Mouse (Mus musculus): ENCODE data around the gene Cers1. TPM values are rescaled to one million over a fixed set of nuclear protein-coding genes. Genes with fewer than 3 reads are reported as not detected.

Gene Cers1
- total RNA-seq, 1 experiment, result 1.9 TPM

DNA sequence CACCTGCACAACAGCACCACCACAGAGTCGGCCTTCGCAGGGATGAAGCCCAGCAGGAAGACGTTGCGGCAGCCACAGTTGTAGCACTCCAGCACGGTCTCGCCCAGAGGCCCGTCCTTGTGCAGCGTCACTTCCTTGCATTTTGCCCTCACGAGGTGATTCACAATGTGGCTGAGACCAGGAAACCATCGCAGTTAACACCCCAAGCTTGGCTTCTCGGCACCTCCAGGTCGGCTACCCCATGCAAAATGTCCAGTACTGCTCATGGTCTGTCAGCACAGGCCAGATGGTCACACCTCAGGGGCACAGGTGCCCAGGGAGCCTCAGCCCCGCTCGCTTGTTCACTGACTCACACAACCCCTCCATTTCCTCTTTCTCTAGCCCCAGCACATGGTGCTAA is 26.4 kb downstream of the Cers1 start:
- TF ChIP-seq ZC3H11A (IDR thresholded peaks at IDR 0.05; ENCODE audit: borderline replicate concordance, low read depth, low read length) (no peak), ZNF384 (IDR thresholded peaks at IDR 0.05; ENCODE audit: low read depth, low read length) (no peak), HCFC1 (IDR thresholded peaks at IDR 0.05; ENCODE audit: borderline replicate concordance, insufficient read depth, low read length) (no peak), CHD2 (IDR thresholded peaks at IDR 0.05; ENCODE audit: low read depth, low read length) (no peak), MAFK (IDR thresholded peaks at IDR 0.05; ENCODE audit: insufficient read depth, low read depth, low read length) (no peak)
- peaks cover 0 to 5% of the 10 kb centered on the region in 2 experiments; a peak in 1 of 4 replicates for H3K4me1 ChIP-seq (ENCODE audit: control insufficient read depth in 2 of 2, insufficient read depth in 2 of 2, low read length in 2 of 2, poor library complexity in 1 of 2)
- H3K36me3 ChIP-seq (ENCODE audit: control insufficient read depth, insufficient read depth, low read length, poor library complexity, severe bottlenecking), result peaks cover 78% of the 10 kb centered on the region
- no peak overlapping the region; the same call in 1 of the 2 replicates for H3K27ac ChIP-seq (ENCODE audit: insufficient read depth, low read depth, low read length, poor library complexity, severe bottlenecking)
- no peak for DNase-seq (ENCODE audit: low read depth, low spot score)
- no peak overlapping the region for H3K4me3 ChIP-seq (ENCODE audit: insufficient read depth in 1 of 2, low read depth in 1 of 2, low read length in 2 of 2, poor library complexity in 1 of 2, severe bottlenecking in 1 of 2)
- no peak overlapping the region for H3K9ac ChIP-seq (ENCODE audit: insufficient read depth, low read depth, low read length, poor library complexity, severe bottlenecking)
- no peaks in the 10 kb centered on the region for H3K9me3 ChIP-seq (ENCODE audit: control insufficient read depth, insufficient read depth, low read depth, low read length)
- in situ Hi-C loops (cut with MboI; ENCODE audit: low sequenced_read_pairs in 2 of 2, unreplicated experiment in 2 of 2), result no loop called here

DNA sequence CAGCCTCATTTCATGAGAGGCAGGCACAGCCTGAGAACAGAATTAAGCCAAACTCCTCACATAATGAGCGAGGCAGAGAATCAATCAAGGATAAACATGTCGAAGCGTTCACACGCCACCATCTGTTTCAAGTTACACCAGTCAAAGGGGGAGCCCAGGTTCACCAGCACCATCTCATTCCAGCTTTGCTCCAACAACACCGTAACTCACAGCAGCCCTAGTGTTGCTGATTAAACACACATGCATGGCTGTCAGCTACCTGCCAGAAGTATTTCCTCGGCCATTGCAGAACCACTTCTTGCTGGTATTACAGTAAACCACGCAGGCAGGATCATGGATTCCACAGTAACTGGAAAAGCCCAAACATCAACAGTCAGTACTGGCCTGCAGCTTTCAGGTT is 27.5 kb downstream of the Cers1 start:
- TF ChIP-seq ZC3H11A (IDR thresholded peaks at IDR 0.05; ENCODE audit: borderline replicate concordance, low read depth, low read length), result no peak
- no peak for TF ChIP-seq ZNF384 (IDR thresholded peaks at IDR 0.05; ENCODE audit: low read depth, low read length)
- TF ChIP-seq CHD2 (IDR thresholded peaks at IDR 0.05; ENCODE audit: low read depth, low read length), result no peak
- TF ChIP-seq HCFC1 (IDR thresholded peaks at IDR 0.05; ENCODE audit: borderline replicate concordance, insufficient read depth, low read length), result no peak
- TF ChIP-seq MAFK (IDR thresholded peaks at IDR 0.05; ENCODE audit: insufficient read depth, low read depth, low read length), result no peak
- no peak for DNase-seq (ENCODE audit: low read depth, low spot score)
- in situ Hi-C loops (cut with MboI; ENCODE audit: low sequenced_read_pairs in 2 of 2, unreplicated experiment in 2 of 2), result no loop called here
- Histone ChIP-seq H3K4me1 (ENCODE audit: control insufficient read depth in 2 of 2, insufficient read depth in 2 of 2, low read length in 2 of 2, poor library complexity in 1 of 2) (peaks cover 0 to 9% of the 10 kb centered on the region in 2 experiments; a peak in 1 of 4 replicates), H3K27ac (ENCODE audit: insufficient read depth, low read depth, low read length, poor library complexity, severe bottlenecking) (no peak overlapping the region), H3K36me3 (ENCODE audit: control insufficient read depth, insufficient read depth, low read length, poor library complexity, severe bottlenecking) (peaks cover 72% of the 10 kb centered on the region), H3K9ac (ENCODE audit: insufficient read depth, low read depth, low read length, poor library complexity, severe bottlenecking) (no peak overlapping the region), H3K9me3 (ENCODE audit: control insufficient read depth, insufficient read depth, low read depth, low read length) (no peaks in the 10 kb centered on the region), H3K4me3 (ENCODE audit: insufficient read depth in 1 of 2, low read depth in 1 of 2, low read length in 2 of 2, poor library complexity in 1 of 2, severe bottlenecking in 1 of 2) (no peak overlapping the region)

DNA sequence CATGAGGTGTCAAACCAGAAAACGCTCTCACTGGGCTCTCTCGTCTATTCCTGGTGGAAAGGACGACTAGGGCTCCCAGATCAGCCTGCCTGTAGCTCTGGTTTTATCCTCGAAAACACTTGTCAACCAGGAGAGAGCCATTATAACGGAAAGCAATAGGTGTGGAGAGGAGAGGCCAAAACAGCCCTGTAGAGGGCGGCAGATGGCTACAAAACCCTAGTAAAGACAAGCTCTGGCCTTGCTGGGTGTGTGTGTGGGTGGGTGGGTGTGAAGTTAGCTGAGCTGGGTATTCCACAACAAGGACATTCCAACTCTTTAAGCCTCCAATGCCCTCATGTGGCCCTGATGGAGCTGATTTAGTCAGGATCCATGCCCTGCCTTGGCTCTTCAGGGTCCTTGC is 28.1 kb downstream of the Cers1 start:
- no peak overlapping the region for H3K9ac ChIP-seq (ENCODE audit: insufficient read depth, low read depth, low read length, poor library complexity, severe bottlenecking)

DNA sequence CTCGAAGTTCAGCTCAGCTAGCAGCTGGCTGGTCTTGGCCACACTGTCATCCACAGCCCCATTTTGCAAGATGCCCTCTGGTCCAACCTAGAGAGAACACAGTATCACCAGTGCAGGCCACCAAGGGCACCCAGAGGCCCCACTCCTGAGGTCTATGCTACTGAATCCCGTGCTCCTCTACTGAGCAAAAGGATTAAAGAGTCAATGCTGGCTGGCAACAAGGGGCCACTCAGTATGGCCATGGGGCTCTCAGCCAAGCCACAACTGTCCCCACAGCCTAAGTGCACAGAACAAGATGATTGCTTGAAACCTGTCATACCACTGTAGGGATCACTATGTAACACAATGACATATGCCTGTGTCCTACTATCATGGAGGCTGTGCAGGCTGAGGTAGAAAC is 28.7 kb downstream of the Cers1 start:
- TF ChIP-seq ZNF384 (IDR thresholded peaks at IDR 0.05; ENCODE audit: low read depth, low read length), result no peak
- TF ChIP-seq CHD2 (IDR thresholded peaks at IDR 0.05; ENCODE audit: low read depth, low read length), result no peak
- TF ChIP-seq ZC3H11A (IDR thresholded peaks at IDR 0.05; ENCODE audit: borderline replicate concordance, low read depth, low read length), result no peak
- no peak for TF ChIP-seq MAFK (IDR thresholded peaks at IDR 0.05; ENCODE audit: insufficient read depth, low read depth, low read length)
- TF ChIP-seq HCFC1 (IDR thresholded peaks at IDR 0.05; ENCODE audit: borderline replicate concordance, insufficient read depth, low read length), result no peak
- H3K36me3 ChIP-seq (ENCODE audit: control insufficient read depth, insufficient read depth, low read length, poor library complexity, severe bottlenecking), result peaks cover 69% of the 10 kb centered on the region
- H3K4me3 ChIP-seq (ENCODE audit: insufficient read depth in 1 of 2, low read depth in 1 of 2, low read length in 2 of 2, poor library complexity in 1 of 2, severe bottlenecking in 1 of 2), result no peak overlapping the region
- in situ Hi-C loops (cut with MboI; ENCODE audit: low sequenced_read_pairs in 2 of 2, unreplicated experiment in 2 of 2), result no loop called here
- DNase-seq (ENCODE audit: low read depth, low spot score), result no peak
- no peak overlapping the region for H3K27ac ChIP-seq (ENCODE audit: insufficient read depth, low read depth, low read length, poor library complexity, severe bottlenecking)
- H3K4me1 ChIP-seq (ENCODE audit: control insufficient read depth in 2 of 2, insufficient read depth in 2 of 2, low read length in 2 of 2, poor library complexity in 1 of 2), result peaks cover 0 to 18% of the 10 kb centered on the region in 2 experiments; a peak in 2 of 4 replicates
- no peak overlapping the region; the same call in 1 of the 2 replicates for H3K9ac ChIP-seq (ENCODE audit: insufficient read depth, low read depth, low read length, poor library complexity, severe bottlenecking)
- H3K9me3 ChIP-seq (ENCODE audit: control insufficient read depth, insufficient read depth, low read depth, low read length), result no peaks in the 10 kb centered on the region

More for the DNA sequence above, 28.1 kb downstream of the Cers1 start:
- H3K9me3 ChIP-seq (ENCODE audit: control insufficient read depth, insufficient read depth, low read depth, low read length), result no peaks in the 10 kb centered on the region
- in situ Hi-C loops (cut with MboI; ENCODE audit: low sequenced_read_pairs in 2 of 2, unreplicated experiment in 2 of 2), result no loop called here
- DNase-seq (ENCODE audit: low read depth, low spot score), result no peak
- H3K36me3 ChIP-seq (ENCODE audit: control insufficient read depth, insufficient read depth, low read length, poor library complexity, severe bottlenecking), result peaks cover 69% of the 10 kb centered on the region
- peaks cover 0 to 13% of the 10 kb centered on the region in 2 experiments; a peak in 2 of 4 replicates for H3K4me1 ChIP-seq (ENCODE audit: control insufficient read depth in 2 of 2, insufficient read depth in 2 of 2, low read length in 2 of 2, poor library complexity in 1 of 2)
- H3K27ac ChIP-seq (ENCODE audit: insufficient read depth, low read depth, low read length, poor library complexity, severe bottlenecking), result no peak overlapping the region
- H3K4me3 ChIP-seq (ENCODE audit: insufficient read depth in 1 of 2, low read depth in 1 of 2, low read length in 2 of 2, poor library complexity in 1 of 2, severe bottlenecking in 1 of 2), result no peak overlapping the region
- no peak for TF ChIP-seq CHD2 (IDR thresholded peaks at IDR 0.05; ENCODE audit: low read depth, low read length)
- TF ChIP-seq ZC3H11A (IDR thresholded peaks at IDR 0.05; ENCODE audit: borderline replicate concordance, low read depth, low read length), result no peak
- TF ChIP-seq MAFK (IDR thresholded peaks at IDR 0.05; ENCODE audit: insufficient read depth, low read depth, low read length), result no peak
- TF ChIP-seq ZNF384 (IDR thresholded peaks at IDR 0.05; ENCODE audit: low read depth, low read length), result 0 out of 2 replicates have a peak, but pooled peaks have one; percentile 38
- TF ChIP-seq HCFC1 (IDR thresholded peaks at IDR 0.05; ENCODE audit: borderline replicate concordance, insufficient read depth, low read length), result no peak
